Mouse (Mus musculus) limb, embryonic 14.5 days (tissue): ENCODE data around the gene Avp. TPM values are rescaled to one million over a fixed set of nuclear protein-coding genes. Genes with fewer than 3 reads are reported as not detected.

Experiments
- ATAC-seq: fragments of 200-750 bp; cut with Nextera tagmentation; 2 replicates; pipeline ENCODE4 v1.8.0; 2017; ENCODE audit warnings: low read depth, moderate number of reproducible peaks, moderate TSS enrichment; ENCODE audit not compliant: low FRiP score
- DNase-seq: peaks from one replicate; pipeline ENCODE4 v3.0.0-alpha.2; 2015; ENCODE audit warnings: low spot score
- H3K27ac ChIP-seq: fragments of 300-500 bp; sonication (generic); replicated peaks from 2 replicates; pipeline ENCODE4 v1.5.1; 2014; ENCODE audit warnings: low read depth, mild to moderate bottlenecking, low read length, moderate library complexity, mixed read lengths
- H3K27me3 ChIP-seq: fragments of 300-500 bp; sonication (generic); 2 replicates; pipeline ENCODE4 v1.6.1; 2014; ENCODE audit warnings: low read length, mixed read lengths; ENCODE audit not compliant: control insufficient read depth, insufficient read depth
- H3K36me3 ChIP-seq: fragments of 300-500 bp; sonication (generic); 2 replicates; pipeline ENCODE4 v1.6.1; 2014; ENCODE audit warnings: mild to moderate bottlenecking, low read length, moderate library complexity, mixed read lengths; ENCODE audit not compliant: control insufficient read depth, insufficient read depth
- H3K4me1 ChIP-seq: fragments of 300-500 bp; sonication (generic); 2 replicates; pipeline ENCODE4 v1.6.1; 2014; ENCODE audit warnings: antibody characterized with exemption, low read length, mixed read lengths; ENCODE audit not compliant: control insufficient read depth, insufficient read depth
- H3K4me2 ChIP-seq: fragments of 300-500 bp; sonication (generic); replicated peaks from 2 replicates; pipeline ENCODE4 v1.6.1; 2014; ENCODE audit warnings: low read depth, mild to moderate bottlenecking, low read length, moderate library complexity; ENCODE audit not compliant: severe bottlenecking
- H3K4me3 ChIP-seq: fragments of 300-500 bp; sonication (generic); replicated peaks from 2 replicates; pipeline ENCODE4 v1.5.1; 2014; ENCODE audit warnings: low read length
- H3K9ac ChIP-seq: fragments of 300-500 bp; sonication (generic); 2 replicates; pipeline ENCODE4 v1.6.1; 2014; ENCODE audit warnings: mild to moderate bottlenecking, low read depth, low read length, moderate library complexity; ENCODE audit not compliant: severe bottlenecking
- H3K9me3 ChIP-seq: fragments of 300-500 bp; sonication (generic); 2 replicates; pipeline ENCODE4 v1.6.1; 2016; ENCODE audit warnings: low read length; ENCODE audit not compliant: control insufficient read depth
- POLR2A ChIP-seq: fragments of 200-500 bp; IDR thresholded peaks from 2 replicates; pipeline ENCODE4 v1.8.0; 2012; ENCODE audit warnings: inconsistent platforms, mild to moderate bottlenecking, moderate library complexity, borderline replicate concordance; ENCODE audit not compliant: insufficient read depth, insufficient read length; ENCODE audit errors: extremely low read depth
- WGBS: fragments of 180-500 bp; shearing (Covaris S2); extraction: QIAGEN DNeasy Blood & Tissue Kit; methylation state at CpG from one replicate; pipeline ENCODE4 v1.1.7; 2014; 5-methylcytosine and 5-hydroxymethylcytosine counted together
- polyA plus RNA-seq, 2 experiments: library from polyadenylated mRNA; depleted of rRNA in 1 of 2; stranded (reverse) in 1 of 2; unstranded in 1 of 2; fragments of >200 nt; fragmentation: Nextera tagmentation in 1 of 2; extraction: Ambion mirVana in 1 of 2; gene quantifications; 2 replicates each; pipeline versions ENCODE4 v1.2.1 to v1.2.3; 2012 to 2014

Gene Avp
- polyA plus RNA-seq, 2 experiments = 0.13 TPM; not detected in 1

- DNase-seq (peak; percentile 92), ATAC-seq (peak; percentile 98)
- WGBS = under 1% methylated on average over 59 of the region's 61 CpGs
- peak within 1 kb of the TSS; percentile 86 for H3K9ac ChIP-seq
- peaks cover 18% of the 10 kb centered on the region for H3K36me3 ChIP-seq
- 0 out of 2 replicates have a peak, but pooled peaks have one; percentile 37 for TF ChIP-seq POLR2A
- H3K4me1 ChIP-seq = peaks cover 14% of the 10 kb centered on the region
- peak within 1 kb of the TSS; percentile 55 for H3K4me2 ChIP-seq
- H3K27ac ChIP-seq = 0 out of 2 replicates have a peak within 1 kb of the TSS, but pooled peaks have one; percentile 9
- no peaks in the 10 kb centered on the region for H3K27me3 ChIP-seq
- peak within 1 kb of the TSS; percentile 90 for H3K4me3 ChIP-seq
- H3K9me3 ChIP-seq = no peaks in the 10 kb centered on the region
Observed at GRCm38 (mm10) chr2:130563212-130564055, 18.9 kb downstream of the Avp start, which contains the start of gene Mrps26. TSS of gene Mrps26 (plus strand) at chr2:130563742.

GRCm38 (mm10) chr2:130558015-130558414, 24.3 kb downstream of the Avp start:
- Histone ChIP-seq H3K27ac (no peak overlapping the region), H3K4me3 (no peak overlapping the region), H3K27me3 (no peaks in the 10 kb centered on the region), H3K9ac (no peak overlapping the region), H3K36me3 (peaks cover 40% of the 10 kb centered on the region), H3K4me2 (no peak overlapping the region), H3K9me3 (no peaks in the 10 kb centered on the region), H3K4me1 (peaks cover 3% of the 10 kb centered on the region; the same call in 1 of the 2 replicates)
- no peak for DNase-seq
- 66% methylated on average over 2 of the region's 2 CpGs for WGBS
- TF ChIP-seq POLR2A = no peak
- ATAC-seq = no peak

- no peak for DNase-seq
- Histone ChIP-seq H3K9ac (no peak overlapping the region), H3K4me2 (no peak overlapping the region), H3K4me1 (no peaks in the 10 kb centered on the region), H3K4me3 (no peak overlapping the region), H3K27me3 (no peaks in the 10 kb centered on the region), H3K36me3 (peaks cover 45% of the 10 kb centered on the region), H3K9me3 (no peaks in the 10 kb centered on the region), H3K27ac (no peak overlapping the region)
- ATAC-seq = no peak
- 95% methylated on average over 2 of the region's 2 CpGs for WGBS
- TF ChIP-seq POLR2A = no peak
Observed at GRCm38 (mm10) chr2:130557462-130557861, 24.9 kb downstream of the Avp start.

GRCm38 (mm10) chr2:130556292-130556691, 26.1 kb downstream of the Avp start:
- Histone ChIP-seq H3K27me3 (no peaks in the 10 kb centered on the region), H3K4me1 (no peaks in the 10 kb centered on the region), H3K36me3 (peaks cover 55% of the 10 kb centered on the region), H3K9me3 (no peaks in the 10 kb centered on the region), H3K4me2 (no peak overlapping the region), H3K4me3 (no peak overlapping the region), H3K9ac (no peak overlapping the region), H3K27ac (no peak overlapping the region)
- 91% methylated on average over 1 of the region's 1 CpGs for WGBS
- ATAC-seq (no peak), DNase-seq (no peak)
- TF ChIP-seq POLR2A = no peak

- Histone ChIP-seq H3K9me3 (no peaks in the 10 kb centered on the region), H3K9ac (no peak overlapping the region), H3K4me1 (no peaks in the 10 kb centered on the region), H3K4me2 (no peak overlapping the region), H3K36me3 (peaks cover 68% of the 10 kb centered on the region), H3K4me3 (no peak overlapping the region), H3K27ac (no peak overlapping the region), H3K27me3 (no peaks in the 10 kb centered on the region)
- no peak for TF ChIP-seq POLR2A
- ATAC-seq (no peak), DNase-seq (no peak)
- WGBS = 85% methylated on average over 7 of the region's 7 CpGs
Observed at GRCm38 (mm10) chr2:130554841-130555240, 27.5 kb downstream of the Avp start.
